Mouse (Mus musculus): ENCODE measurements around the gene Dvl1. TPM values are rescaled to one million over a fixed set of nuclear protein-coding genes. Genes with fewer than 3 reads are reported as not detected.

Dvl1 gene
- total RNA-seq (2015) (9.8 and 10.8 TPM in 2 replicates), total RNA-seq (2017) (10.5 and 11.3 TPM in 2 replicates)

- peak; percentile 78 for ATAC-seq (ENCODE audit: poor library complexity, severe bottlenecking)
Observed at GRCm38 (mm10) chr4:155846871-155847578, at the start of gene Dvl1. Dvl1 (plus strand) TSS chr4:155847402.

GRCm38 (mm10) chr4:155802075-155802474 is 45.1 kb upstream of the Dvl1 start:
- no peak for ATAC-seq (ENCODE audit: poor library complexity, severe bottlenecking)

GRCm38 (mm10) chr4:155802741-155803339 is 44.4 kb upstream of the Dvl1 start, which contains the start of gene Mrpl20:
Mrpl20 (plus strand) TSS chr4:155802878.
- ATAC-seq (ENCODE audit: poor library complexity, severe bottlenecking), result 0 out of 2 replicates have a peak, but pooled peaks have one; percentile 20

GRCm38 (mm10) chr4:155803340-155804041 is 43.7 kb upstream of the Dvl1 start:
- peak; percentile 100 for ATAC-seq (ENCODE audit: poor library complexity, severe bottlenecking)

GRCm38 (mm10) chr4:155807841-155808240 is 39.4 kb upstream of the Dvl1 start:
- no peak for ATAC-seq (ENCODE audit: poor library complexity, severe bottlenecking)

GRCm38 (mm10) chr4:155811929-155812664 is 35.1 kb upstream of the Dvl1 start, which contains the start of gene Ccnl2:
Ccnl2 (plus strand) TSS chr4:155812489.
- ATAC-seq (ENCODE audit: poor library complexity, severe bottlenecking), result peak; percentile 100

GRCm38 (mm10) chr4:155812665-155813181 is 34.5 kb upstream of the Dvl1 start:
- peak; percentile 16; the same call in 1 of the 2 replicates for ATAC-seq (ENCODE audit: poor library complexity, severe bottlenecking)

GRCm38 (mm10) chr4:155817533-155817932 is 29.7 kb upstream of the Dvl1 start:
- ATAC-seq (ENCODE audit: poor library complexity, severe bottlenecking), result no peak

GRCm38 (mm10) chr4:155821025-155821424 is 26.2 kb upstream of the Dvl1 start:
- no peak for ATAC-seq (ENCODE audit: poor library complexity, severe bottlenecking)

- ATAC-seq (ENCODE audit: poor library complexity, severe bottlenecking), result no peak
Observed at GRCm38 (mm10) chr4:155823443-155823842, 23.8 kb upstream of the Dvl1 start.

- ATAC-seq (ENCODE audit: poor library complexity, severe bottlenecking), result no peak
Observed at GRCm38 (mm10) chr4:155829866-155830265, 17.3 kb upstream of the Dvl1 start.

- no peak for ATAC-seq (ENCODE audit: poor library complexity, severe bottlenecking)
Observed at GRCm38 (mm10) chr4:155830596-155830995, 16.6 kb upstream of the Dvl1 start.

- peak; percentile 85 for ATAC-seq (ENCODE audit: poor library complexity, severe bottlenecking)
Observed at GRCm38 (mm10) chr4:155831205-155831766, 15.9 kb upstream of the Dvl1 start, which contains the start of gene Aurkaip1. Aurkaip1 (plus strand) TSS chr4:155831272.

- peak; percentile 33 for ATAC-seq (ENCODE audit: poor library complexity, severe bottlenecking)
Observed at GRCm38 (mm10) chr4:155831831-155832230, 15.4 kb upstream of the Dvl1 start.

- no peak for ATAC-seq (ENCODE audit: poor library complexity, severe bottlenecking)
Observed at GRCm38 (mm10) chr4:155832321-155832720, 14.9 kb upstream of the Dvl1 start.

GRCm38 (mm10) chr4:155833234-155833633 is 14.0 kb upstream of the Dvl1 start:
- peak; percentile 49 for ATAC-seq (ENCODE audit: poor library complexity, severe bottlenecking)

- ATAC-seq (ENCODE audit: poor library complexity, severe bottlenecking), result peak; percentile 22
Observed at GRCm38 (mm10) chr4:155833836-155834235, 13.4 kb upstream of the Dvl1 start.

GRCm38 (mm10) chr4:155837404-155838010 is 9.7 kb upstream of the Dvl1 start:
- peak; percentile 41 for ATAC-seq (ENCODE audit: poor library complexity, severe bottlenecking)
